16 mouse cellular contexts compared by ENCODE assay signal in the genomic region with DNA sequence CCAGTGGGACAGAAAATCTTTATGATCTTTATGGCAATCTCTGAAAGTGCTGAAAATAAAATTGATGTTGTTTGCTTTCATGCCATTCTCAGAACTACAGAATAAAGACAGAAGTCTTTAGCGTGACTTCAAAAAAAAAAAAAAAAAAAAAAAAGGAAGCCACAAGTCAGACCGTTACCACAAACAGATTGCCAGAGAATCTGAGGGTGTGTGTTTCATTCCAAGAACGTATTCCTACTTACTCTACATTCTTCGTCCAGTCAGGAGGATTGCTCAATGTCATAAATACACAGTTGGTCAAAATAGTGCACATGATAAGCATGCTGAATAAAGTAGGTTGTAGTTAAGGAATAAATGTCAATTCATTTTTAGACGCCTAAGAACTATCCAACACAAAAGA.
"Had no signal": no experiment of that assay in that cellular context is flagged by ENCODE, and none has a peak within 500 bp of the region (broad histone marks: within the 10 kb centered on the region; RNA-seq: fewer than 3 reads in every experiment).

No protein-coding gene starts in this region.

- H3K9me3 ChIP-seq: limb, embryonic 12.5 days; liver, embryonic 13.5 days; lung, embryonic 15.5 days; megakaryocyte, embryonic 14.5 days; midbrain, embryonic 15.5 days; stomach, embryonic 15.5 days had no signal

- H3K9ac ChIP-seq: limb, embryonic 12.5 days; liver, embryonic 13.5 days; liver, postnatal 0 days; lung, embryonic 15.5 days; midbrain, embryonic 15.5 days; stomach, embryonic 15.5 days had no signal

- DNase-seq: kidney, adult 2 months; kidney, postnatal 25 days; layer of hippocampus, adult 9-11 months; layer of hippocampus, postnatal 36 days; liver; liver, embryonic 13.5 days; liver, postnatal 0 days; right cerebral cortex, postnatal 14 days; thymus, adult 2 months; thymus, postnatal 25 days had no signal

- H3K27me3 ChIP-seq: limb, embryonic 12.5 days; liver, embryonic 13.5 days; lung, embryonic 15.5 days; megakaryocyte, embryonic 14.5 days; midbrain, embryonic 15.5 days; stomach, embryonic 15.5 days had no signal

- H3K36me3 ChIP-seq: limb, embryonic 12.5 days; liver, embryonic 13.5 days; lung, embryonic 15.5 days; stomach, embryonic 15.5 days had no signal

- H3K27ac ChIP-seq: limb, embryonic 12.5 days; liver, embryonic 13.5 days; lung, embryonic 15.5 days; midbrain, embryonic 15.5 days; stomach, embryonic 15.5 days had no signal

- H3K4me1 ChIP-seq: liver, embryonic 13.5 days; lung, embryonic 15.5 days; megakaryocyte, embryonic 14.5 days; midbrain, embryonic 15.5 days; stomach, embryonic 15.5 days had no signal

- H3K4me2 ChIP-seq: limb, embryonic 12.5 days; liver, embryonic 13.5 days; lung, embryonic 15.5 days; midbrain, embryonic 11.5 days; midbrain, embryonic 15.5 days; stomach, embryonic 15.5 days had no signal

- ATAC-seq: liver, postnatal 0 days; midbrain, embryonic 15.5 days had no signal

- H3K4me3 ChIP-seq: limb, embryonic 12.5 days; liver, embryonic 13.5 days; lung, embryonic 15.5 days; megakaryocyte, embryonic 14.5 days; midbrain, embryonic 15.5 days; stomach, embryonic 15.5 days had no signal
